Mouse (Mus musculus) hematopoietic stem cell, adult 5-6 weeks (primary cell): Measurements from ENCODE around the gene Hsd3b1. TPM values are rescaled to one million over a fixed set of nuclear protein-coding genes. Genes with fewer than 3 reads are reported as not detected.
"Not testable (repeated sequence)": the region's sequence is repeated elsewhere in the genome, so short reads cannot be mapped to it uniquely, and the experiment has no call there.

Experiments
- ATAC-seq, 2 experiments: fragments of 125-278 bp in 1 of 2; replicated peaks in 1 of 2; 2 replicates each; pipeline ENCODE4 v1.8.0; 2016 to 2017; ENCODE audit warnings: inconsistent platforms in 2 of 2, mild to moderate bottlenecking in 2 of 2, moderate number of reproducible peaks in 2 of 2, low read depth in 1 of 2, moderate TSS enrichment in 1 of 2; ENCODE audit not compliant: low FRiP score in 2 of 2, poor library complexity in 2 of 2, severe bottlenecking in 2 of 2, insufficient read depth in 1 of 2, low TSS enrichment in 1 of 2
- total RNA-seq: library from RNA; stranded (forward); fragments of 172-1452, 232-1000 nt; gene quantifications from 2 replicates; pipeline ENCODE4 v1.2.3, GENCODE M21; 2017

The Hsd3b1 gene
- total RNA-seq, 1 experiment from 2014 or later, result not detected

DNA sequence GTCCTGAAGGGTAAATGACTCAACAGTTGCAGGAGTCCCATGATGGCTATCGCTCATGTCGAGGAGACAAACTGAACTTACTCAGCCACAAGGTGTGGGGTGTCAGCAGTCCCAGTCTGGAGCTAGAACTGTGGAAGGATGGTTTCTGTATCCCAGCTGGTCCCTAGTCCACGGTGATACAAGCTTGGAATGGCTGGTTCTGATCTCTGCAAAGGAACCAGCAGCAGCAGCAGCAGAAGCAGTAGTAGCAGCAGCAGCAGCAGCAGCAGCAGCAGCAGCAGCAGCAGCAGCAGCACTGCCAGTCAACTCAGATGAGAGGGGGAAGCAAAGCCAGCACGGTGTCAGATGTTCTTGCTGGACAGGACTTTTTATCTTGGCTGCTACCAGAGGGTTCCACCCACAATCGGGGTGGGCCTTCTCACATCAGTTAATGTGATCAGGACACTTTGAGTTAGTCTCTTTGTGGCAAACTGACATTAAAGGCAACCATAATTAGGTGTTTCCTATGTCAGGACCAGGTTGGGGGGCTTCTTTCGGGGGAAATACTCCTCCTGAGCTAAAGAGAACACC, 45.4 kb downstream of the Hsd3b1 start, which contains the start of gene Hsd3b6:
Gene Hsd3b6 (minus strand): TSS at position 343 of the 570 bp plus-strand sequence.
- no peak for ATAC-seq

DNA sequence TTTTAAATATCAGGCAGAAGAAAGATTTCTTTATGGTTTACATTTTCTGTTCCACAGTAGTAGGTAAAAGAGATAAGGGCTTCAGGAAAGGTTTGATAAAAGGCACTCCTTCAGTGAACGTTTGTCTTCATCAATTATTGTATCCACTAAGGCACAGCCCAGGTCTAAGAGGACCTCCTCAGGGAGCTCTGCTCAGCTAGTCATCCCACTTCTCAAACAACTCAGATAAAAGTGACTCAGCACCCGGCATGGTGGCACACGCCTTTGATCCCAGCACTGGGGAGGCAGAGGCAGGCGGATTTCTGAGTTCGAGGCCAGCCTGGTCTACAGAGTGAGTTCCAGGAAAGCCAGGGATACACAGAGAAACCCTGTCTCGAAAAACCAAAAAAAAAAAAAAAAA, 46.9 kb downstream of the Hsd3b1 start:
- not testable (repeated sequence) for ATAC-seq

DNA sequence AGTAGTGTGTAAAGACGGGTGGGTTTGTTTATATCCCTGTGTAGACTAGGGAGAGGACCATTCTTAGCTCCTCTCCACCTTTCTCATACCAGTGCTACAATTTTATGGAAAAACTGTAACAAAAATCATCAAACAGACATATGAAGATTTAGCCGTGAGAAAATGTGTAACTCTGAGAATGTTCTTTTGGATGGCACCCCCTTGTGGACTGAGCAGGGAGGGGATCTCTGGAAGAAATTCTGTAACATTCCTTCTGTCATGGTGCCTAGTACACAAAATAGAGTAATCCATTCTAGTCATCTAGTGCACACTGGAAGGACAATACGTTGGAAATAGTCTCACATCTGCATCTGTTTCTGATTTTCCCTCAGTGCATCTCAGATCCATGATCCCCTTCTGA, 54.6 kb downstream of the Hsd3b1 start:
- not testable (repeated sequence) for ATAC-seq

Other genes starting within 250 kb of the Hsd3b1 start
- gene Hsd3b5, start 229.5 kb downstream of the Hsd3b1 start, total RNA-seq, result not detected in 2 replicates
- not detected in 2 replicates for gene Hsd3b2, start 135.3 kb downstream of the Hsd3b1 start, total RNA-seq
- gene Hsd3b3, start 96.7 kb downstream of the Hsd3b1 start, total RNA-seq, result not detected in 2 replicates
- not detected in 2 replicates for gene Hsd3b6, start 45.4 kb downstream of the Hsd3b1 start, total RNA-seq
- gene Hao2, start 33.4 kb upstream of the Hsd3b1 start, total RNA-seq, result not detected in 2 replicates